ENCODE assay signal across 22 mouse cellular contexts in the genomic region with DNA sequence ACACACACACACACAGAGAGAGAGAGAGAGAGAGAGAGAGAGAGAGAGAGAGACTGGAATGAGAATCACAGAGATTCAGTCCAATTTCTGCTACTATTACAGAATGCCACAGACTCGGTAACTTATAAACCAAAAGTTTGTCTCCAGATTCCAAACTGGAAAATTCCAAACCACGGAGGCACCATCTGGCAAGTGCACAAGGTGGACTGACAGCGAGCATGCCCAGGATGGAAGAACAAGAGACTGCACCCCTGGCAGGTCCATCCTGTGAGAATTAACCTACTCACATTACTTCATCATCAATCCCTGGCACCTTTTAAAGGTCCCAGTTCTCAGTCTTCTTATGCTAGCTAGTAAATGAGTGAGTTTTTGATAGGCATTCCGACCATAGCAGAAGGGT. TPM values are rescaled to one million over a fixed set of nuclear protein-coding genes. Genes with fewer than 3 reads are reported as not detected.
A peak's percentile ranks its signal among the peaks of the same experiment; 100 is the strongest.
DNase-seq lines count a peak whose midpoint lies in the region; ATAC-seq and TF ChIP-seq lines count a peak whose summit lies in the region.
"Had no signal": no experiment of that assay in that cellular context is flagged by ENCODE, and none has a peak within 500 bp of the region (broad histone marks: within the 10 kb centered on the region; RNA-seq: fewer than 3 reads in every experiment).

No protein-coding gene starts in this region.

- 42% methylated on average over 4 of the region's 4 CpGs for WGBS in kidney, adult 2 months
- 70% methylated on average over 4 of the region's 4 CpGs for WGBS in intestine, embryonic 15.5 days
- 65% methylated on average over 4 of the region's 4 CpGs for WGBS in cerebellum, adult 2 months

- DNase-seq in kidney, adult 2 months = peak; percentile 89
- DNase-seq in kidney, postnatal 4 days = no peak
- DNase-seq in kidney, adult 9 months = peak; percentile 89
- DNase-seq in kidney, postnatal 25 days = peak; percentile 55 to 82
- DNase-seq in embryo, embryonic 10.5 days (ENCODE audit: low spot score) = no peak
- DNase-seq in cerebellum, adult 2 months = no peak
- DNase-seq: adrenal gland, postnatal 10 days; cerebellum, adult 11-12 months; cerebellum, postnatal 10 days; embryo, embryonic 11 days; gastrocnemius, adult 2 months; gastrocnemius, postnatal 25 days; heart, postnatal 36 days had no signal

- no peak overlapping the region for H3K9ac ChIP-seq in intestine, embryonic 15.5 days
- H3K9ac ChIP-seq: embryonic facial prominence, embryonic 15.5 days; heart, embryonic 13.5 days; hindbrain, embryonic 15.5 days had no signal

- no peak overlapping the region for H3K4me3 ChIP-seq in kidney, adult 2 months (ENCODE audit: insufficient read depth, low read depth, low read length)
- H3K4me3 ChIP-seq in intestine, embryonic 15.5 days (replicated peaks) = no peak overlapping the region
- H3K4me3 ChIP-seq in cerebellum, adult 2 months (replicated peaks; ENCODE audit: insufficient read depth, low read depth, low read length) = no peak overlapping the region
- H3K4me3 ChIP-seq: embryonic facial prominence, embryonic 15.5 days; erythroblast, embryonic 14.5 days; forebrain, embryonic 10.5 days; gastrocnemius, adult 2 months; heart, embryonic 13.5 days; hindbrain, embryonic 15.5 days had no signal

- TF ChIP-seq CTCF in kidney, adult 2 months (conservative IDR thresholded peaks at IDR 0.05; ENCODE audit: insufficient read depth, insufficient read length, low read depth, low read length) = no peak
- no peak for TF ChIP-seq CTCF in cerebellum, adult 2 months (IDR thresholded peaks at IDR 0.05; ENCODE audit: borderline replicate concordance, insufficient read depth, low read depth, low read length)

- H3K9me3 ChIP-seq in intestine, embryonic 15.5 days = no peaks in the 10 kb centered on the region
- H3K9me3 ChIP-seq: embryonic facial prominence, embryonic 15.5 days; forebrain, embryonic 10.5 days; G1E; heart, embryonic 13.5 days; hindbrain, embryonic 15.5 days had no signal

- no peaks in the 10 kb centered on the region for H3K36me3 ChIP-seq in kidney, adult 2 months (ENCODE audit: control insufficient read depth, insufficient read depth, low read length)
- H3K36me3 ChIP-seq in intestine, embryonic 15.5 days = no peaks in the 10 kb centered on the region
- H3K36me3 ChIP-seq: embryonic facial prominence, embryonic 15.5 days; hindbrain, embryonic 15.5 days had no signal

- peak overlapping the region; percentile 83 for H3K27ac ChIP-seq in kidney, adult 2 months (ENCODE audit: insufficient read depth, low read depth, low read length)
- no peak overlapping the region for H3K27ac ChIP-seq in intestine, embryonic 15.5 days
- no peak overlapping the region for H3K27ac ChIP-seq in cerebellum, adult 2 months (ENCODE audit: insufficient read depth, low read length)
- H3K27ac ChIP-seq: embryonic facial prominence, embryonic 15.5 days; forebrain, embryonic 10.5 days; heart, embryonic 13.5 days; hindbrain, embryonic 15.5 days had no signal

- H3K4me2 ChIP-seq in intestine, embryonic 15.5 days (replicated peaks) = no peak overlapping the region
- H3K4me2 ChIP-seq: embryonic facial prominence, embryonic 15.5 days; heart, embryonic 13.5 days; hindbrain, embryonic 15.5 days had no signal

- no peak for ATAC-seq in intestine, embryonic 15.5 days
- ATAC-seq: CD4-positive, CD25-positive, alpha-beta regulatory T cell, adult 4 months; forebrain, embryonic 14.5 days had no signal

- no peak for TF ChIP-seq POLR2A in kidney, adult 2 months (IDR thresholded peaks at IDR 0.05; ENCODE audit: low read depth, low read length)
- no peak for TF ChIP-seq POLR2A in cerebellum, adult 2 months (IDR thresholded peaks at IDR 0.05; ENCODE audit: borderline replicate concordance, insufficient read depth, low read length)

- peaks cover 18% of the 10 kb centered on the region for H3K4me1 ChIP-seq in kidney, adult 2 months (ENCODE audit: control insufficient read depth, insufficient read depth, low read length)
- peaks cover 26% of the 10 kb centered on the region for H3K4me1 ChIP-seq in intestine, embryonic 15.5 days (replicated peaks)
- no peaks in the 10 kb centered on the region for H3K4me1 ChIP-seq in cerebellum, adult 2 months (ENCODE audit: control insufficient read depth, insufficient read depth, low read length)
- H3K4me1 ChIP-seq: hindbrain, embryonic 15.5 days had no signal

- no peaks in the 10 kb centered on the region for H3K27me3 ChIP-seq in kidney, adult 2 months (replicated peaks; ENCODE audit: control insufficient read depth, insufficient read depth, low read length)
- H3K27me3 ChIP-seq in intestine, embryonic 15.5 days (replicated peaks) = no peaks in the 10 kb centered on the region
- H3K27me3 ChIP-seq in cerebellum, adult 2 months (ENCODE audit: control insufficient read depth, insufficient read depth, low read length) = peaks cover 2% of the 10 kb centered on the region; the same call in 1 of the 2 replicates
- H3K27me3 ChIP-seq: embryonic facial prominence, embryonic 15.5 days; hindbrain, embryonic 15.5 days had no signal

RNA-seq across cellular contexts. Expression of gene Lsm3, which starts 18.5 kb away (rescaled TPM):
- 23.8 and 25.5 TPM in 2 replicates for polyA plus RNA-seq in kidney, adult 2 months (2012; rRNA removed)
- 268 and 270 TPM in 2 replicates for polyA plus RNA-seq in intestine, embryonic 15.5 days (2015; fragmentation: Nextera tagmentation; extraction: Ambion mirVana)
- polyA plus RNA-seq in cerebellum, adult 2 months (2012; rRNA removed) = 51.3 and 51.8 TPM in 2 replicates

RNA-seq across cellular contexts. Expression of gene Xpc, which starts 18.6 kb away (rescaled TPM):
- 16.9 and 17.7 TPM in 2 replicates for polyA plus RNA-seq in kidney, adult 2 months (2012; rRNA removed)
- 15.3 and 16.8 TPM in 2 replicates for polyA plus RNA-seq in intestine, embryonic 15.5 days (2015; fragmentation: Nextera tagmentation; extraction: Ambion mirVana)
- polyA plus RNA-seq in cerebellum, adult 2 months (2012; rRNA removed) = 13.2 and 14.4 TPM in 2 replicates

Comparison
In these comparisons a context has a peak if more than half of its experiments do, and no peak if none do; other contexts are left out.
1. DNase-seq: peak in kidney, adult 2 months (single experiment), kidney, adult 9 months (single experiment) and kidney, postnatal 25 days (2 of 2); none in kidney, postnatal 4 days (0 of 2), embryo, embryonic 10.5 days (single experiment) and cerebellum, adult 2 months (0 of 2).